Mouse (Mus musculus): ENCODE results near the gene Fat2. TPM values are rescaled to one million over a fixed set of nuclear protein-coding genes. Genes with fewer than 3 reads are reported as not detected.

Fat2 gene
- polyA plus RNA-seq, 1 experiment from 2014 or later = 0.01 TPM

DNA sequence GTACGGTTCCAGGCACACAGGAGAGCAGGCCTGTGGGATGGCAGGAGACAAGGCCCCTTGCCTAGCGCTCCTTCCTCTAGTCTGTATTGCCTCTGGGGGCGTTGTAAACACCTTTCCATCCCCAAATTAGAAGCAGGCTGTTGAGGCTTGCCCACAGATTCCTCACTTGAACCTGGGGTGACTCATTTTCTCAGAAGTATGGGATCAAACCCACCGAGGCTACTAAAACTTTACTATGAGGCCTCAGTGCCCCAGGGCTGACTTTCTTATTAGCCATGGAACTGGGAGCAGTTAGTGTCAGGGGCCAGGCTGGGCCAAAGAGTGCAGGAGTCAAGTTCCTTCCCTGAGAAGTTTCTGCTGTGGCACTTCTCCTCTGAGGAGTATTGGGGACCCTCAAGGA, 28.9 kb upstream of the Fat2 start:
- no peak overlapping the region for H3K4me3 ChIP-seq

GRCm38 (mm10) chr11:55364662-55365061, 28.3 kb upstream of the Fat2 start:
- H3K9ac ChIP-seq = no peak overlapping the region

More for the DNA sequence above, 28.9 kb upstream of the Fat2 start:
- Histone ChIP-seq H3K4me2 (no peak overlapping the region), H3K27me3 (replicated peaks) (0 out of 2 replicates have a peak, but pooled peaks cover 3% of the 10 kb centered on the region), H3K9ac (no peak overlapping the region), H3K4me1 (peaks cover 14% of the 10 kb centered on the region), H3K9me3 (no peaks in the 10 kb centered on the region), H3K27ac (replicated peaks) (no peak overlapping the region), H3K36me3 (no peaks in the 10 kb centered on the region)
- 52% methylated on average over 4 of the region's 4 CpGs for WGBS
- ATAC-seq (ENCODE audit: extremely low read depth, insufficient number of reproducible peaks, low FRiP score, low TSS enrichment) = no peak

GRCm38 (mm10) chr11:55358094-55358783, 21.9 kb upstream of the Fat2 start:
- Histone ChIP-seq H3K4me3 (no peak overlapping the region), H3K27ac (replicated peaks) (no peak overlapping the region), H3K36me3 (no peaks in the 10 kb centered on the region), H3K4me1 (peaks cover 6% of the 10 kb centered on the region), H3K27me3 (replicated peaks) (no peaks in the 10 kb centered on the region), H3K4me2 (peak overlapping the region; percentile 39), H3K9ac (no peak overlapping the region; the same call in 1 of the 2 replicates), H3K9me3 (no peaks in the 10 kb centered on the region)
- 46% methylated on average over 15 of the region's 15 CpGs for WGBS
- no peak for ATAC-seq (ENCODE audit: extremely low read depth, insufficient number of reproducible peaks, low FRiP score, low TSS enrichment)

More at GRCm38 (mm10) chr11:55364662-55365061, 28.3 kb upstream of the Fat2 start:
- peaks cover 14% of the 10 kb centered on the region for H3K4me1 ChIP-seq
- H3K9me3 ChIP-seq = no peaks in the 10 kb centered on the region
- no peak overlapping the region for H3K27ac ChIP-seq (replicated peaks)
- H3K27me3 ChIP-seq (replicated peaks) = 0 out of 2 replicates have a peak, but pooled peaks cover 3% of the 10 kb centered on the region
- WGBS = 82% methylated on average over 3 of the region's 3 CpGs
- ATAC-seq (ENCODE audit: extremely low read depth, insufficient number of reproducible peaks, low FRiP score, low TSS enrichment) = no peak
- H3K4me3 ChIP-seq = no peak overlapping the region
- H3K36me3 ChIP-seq = no peaks in the 10 kb centered on the region
- no peak overlapping the region for H3K4me2 ChIP-seq

- Histone ChIP-seq H3K9me3 (no peaks in the 10 kb centered on the region), H3K27me3 (replicated peaks) (no peaks in the 10 kb centered on the region), H3K4me3 (no peak overlapping the region), H3K27ac (replicated peaks) (no peak overlapping the region), H3K9ac (no peak overlapping the region), H3K36me3 (no peaks in the 10 kb centered on the region), H3K4me1 (peaks cover 6% of the 10 kb centered on the region), H3K4me2 (no peak overlapping the region)
- WGBS = 76% methylated on average over 2 of the region's 2 CpGs
- ATAC-seq (ENCODE audit: extremely low read depth, insufficient number of reproducible peaks, low FRiP score, low TSS enrichment) = no peak
Observed at GRCm38 (mm10) chr11:55356846-55357245, 20.5 kb upstream of the Fat2 start.

DNA sequence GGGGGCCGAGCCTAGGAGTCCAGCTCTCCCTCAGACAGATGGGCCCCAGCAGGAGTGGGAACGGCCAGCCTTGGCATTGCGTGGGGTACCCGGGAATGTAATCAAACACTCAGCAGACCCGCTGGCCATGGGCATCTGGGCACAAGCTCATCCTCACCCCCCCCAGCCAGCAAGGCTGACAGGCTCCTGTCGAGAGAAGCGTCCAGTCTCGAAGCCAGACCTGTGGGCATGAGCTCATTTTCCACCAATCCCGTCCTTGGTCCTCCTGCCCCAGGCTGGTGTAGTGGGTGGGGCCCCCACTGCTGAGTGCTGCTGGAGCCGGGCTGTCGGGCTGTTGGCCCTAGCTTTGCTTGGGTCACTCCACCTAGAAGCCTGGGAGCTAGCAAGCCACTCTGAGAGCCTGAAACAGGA, 5.6 kb upstream of the Fat2 start:
- Histone ChIP-seq H3K4me1 (no peaks in the 10 kb centered on the region), H3K4me3 (no peak overlapping the region), H3K36me3 (no peaks in the 10 kb centered on the region), H3K9ac (no peak overlapping the region), H3K27me3 (replicated peaks) (no peaks in the 10 kb centered on the region; the same call in 1 of the 2 replicates), H3K4me2 (no peak overlapping the region), H3K9me3 (no peaks in the 10 kb centered on the region), H3K27ac (replicated peaks) (no peak overlapping the region)
- 50% methylated on average over 11 of the region's 11 CpGs for WGBS
- ATAC-seq (ENCODE audit: extremely low read depth, insufficient number of reproducible peaks, low FRiP score, low TSS enrichment) = no peak

DNA sequence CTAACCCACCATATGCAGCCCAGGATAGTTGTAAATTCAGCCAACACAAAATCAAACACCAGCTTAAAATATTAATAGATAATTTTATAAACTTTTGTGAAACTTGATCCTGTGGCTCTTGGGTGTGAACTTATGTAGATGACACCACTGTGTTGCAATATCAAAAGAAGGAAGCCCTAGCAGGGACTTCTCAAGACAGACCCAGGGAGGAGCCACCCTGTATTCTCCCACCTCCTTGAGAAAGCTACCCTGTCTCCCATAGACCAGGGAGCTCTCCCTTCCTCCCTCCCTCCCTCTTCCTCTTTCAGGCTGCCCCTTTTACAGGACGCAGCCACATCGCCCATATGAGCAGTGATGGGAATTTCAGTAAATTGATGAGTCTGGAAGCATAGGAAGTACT, 4.4 kb upstream of the Fat2 start:
- no peak overlapping the region for H3K4me2 ChIP-seq
- H3K36me3 ChIP-seq = no peaks in the 10 kb centered on the region
- WGBS = 75% methylated on average over 2 of the region's 2 CpGs
- H3K9me3 ChIP-seq = no peaks in the 10 kb centered on the region
- H3K4me3 ChIP-seq = no peak overlapping the region
- no peak overlapping the region for H3K27ac ChIP-seq (replicated peaks)
- ATAC-seq (ENCODE audit: extremely low read depth, insufficient number of reproducible peaks, low FRiP score, low TSS enrichment) = no peak
- H3K27me3 ChIP-seq (replicated peaks) = peaks cover 10% of the 10 kb centered on the region
- H3K9ac ChIP-seq = no peak overlapping the region
- no peaks in the 10 kb centered on the region for H3K4me1 ChIP-seq

DNA sequence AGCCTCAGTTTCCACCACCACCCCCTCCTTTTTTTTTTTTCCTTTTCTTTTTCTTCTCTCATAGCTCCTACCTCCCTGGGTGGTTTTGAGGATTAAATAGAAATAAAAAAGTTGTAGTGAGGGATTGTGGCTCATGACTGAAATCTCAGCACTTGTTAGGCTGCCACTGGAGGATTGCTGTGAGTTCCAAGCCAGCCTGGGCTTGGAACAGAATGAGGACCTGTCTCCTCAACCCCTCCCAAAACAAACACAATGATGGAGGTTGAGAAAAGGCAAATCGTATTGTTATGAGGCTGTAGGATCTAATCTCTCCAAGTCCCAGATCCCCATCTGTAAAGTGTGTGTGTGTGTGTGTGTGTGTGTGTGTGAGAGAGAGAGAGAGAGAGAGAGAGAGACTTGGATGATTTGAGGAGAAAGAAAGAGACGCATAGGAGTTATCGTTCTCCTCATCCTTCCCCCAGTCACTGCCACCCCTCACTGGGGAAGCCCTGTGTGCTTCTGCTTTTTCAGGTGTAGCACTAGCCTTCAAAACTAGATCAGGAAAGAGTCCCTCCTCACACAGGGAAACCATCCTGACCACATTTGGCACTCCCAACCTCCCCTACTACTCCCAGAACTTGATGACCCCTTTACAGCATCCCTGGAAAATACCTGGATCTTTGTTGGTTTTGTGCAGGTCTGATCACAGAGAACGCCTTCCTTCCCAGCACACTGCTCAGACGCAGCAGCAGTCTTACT, 837 bp upstream of the Fat2 start:
- H3K9me3 ChIP-seq = no peaks in the 10 kb centered on the region
- H3K27ac ChIP-seq (replicated peaks) = no peak overlapping the region
- peaks cover 23% of the 10 kb centered on the region for H3K27me3 ChIP-seq (replicated peaks)
- H3K4me2 ChIP-seq = no peak overlapping the region
- no peaks in the 10 kb centered on the region for H3K4me1 ChIP-seq
- H3K36me3 ChIP-seq = no peaks in the 10 kb centered on the region
- no peak overlapping the region for H3K4me3 ChIP-seq
- 68% methylated on average over 5 of the region's 5 CpGs for WGBS
- ATAC-seq (ENCODE audit: extremely low read depth, insufficient number of reproducible peaks, low FRiP score, low TSS enrichment) = no peak
- no peak overlapping the region for H3K9ac ChIP-seq

DNA sequence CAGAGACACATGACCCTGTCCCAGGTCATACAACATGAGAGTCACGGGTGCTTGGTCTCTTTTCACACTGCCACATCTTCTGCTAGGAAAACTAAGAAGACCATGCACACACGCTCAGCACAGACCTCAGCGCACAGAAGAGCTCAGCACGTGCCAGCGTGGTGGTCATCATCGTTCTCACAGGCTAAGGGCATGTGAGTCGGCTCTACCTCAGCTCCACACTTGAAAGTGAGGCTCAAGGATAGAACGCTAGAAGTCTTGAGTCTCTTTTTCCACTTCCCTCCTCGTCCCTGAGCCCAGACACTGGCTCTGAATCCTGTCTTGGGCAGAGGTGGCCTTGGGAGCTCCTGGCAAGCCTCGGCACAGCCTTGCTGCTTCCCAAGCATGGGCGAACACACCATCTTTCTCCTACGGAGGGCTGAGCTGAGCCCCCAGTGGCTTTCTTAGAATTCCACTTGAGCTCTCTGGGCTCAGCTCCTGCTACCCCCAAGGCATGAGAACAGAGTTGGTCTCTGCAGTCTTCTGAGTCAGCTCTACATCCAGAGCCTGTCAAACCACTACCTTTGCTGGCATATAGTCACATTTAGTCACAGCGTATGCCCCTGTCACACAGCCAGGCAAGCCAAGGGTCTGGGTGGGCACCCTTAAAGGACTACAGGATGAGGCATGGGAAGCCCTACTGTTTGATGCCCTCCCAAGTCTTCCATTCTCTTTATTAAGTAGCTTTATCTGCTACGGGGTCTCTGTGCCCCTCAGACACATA, 869 bp downstream of the Fat2 start:
- WGBS = 81% methylated on average over 14 of the region's 14 CpGs
- ATAC-seq (ENCODE audit: extremely low read depth, insufficient number of reproducible peaks, low FRiP score, low TSS enrichment) = no peak
- Histone ChIP-seq H3K4me1 (peaks cover 4% of the 10 kb centered on the region), H3K9me3 (no peaks in the 10 kb centered on the region), H3K36me3 (no peaks in the 10 kb centered on the region), H3K4me3 (no peak overlapping the region), H3K27me3 (replicated peaks) (peaks cover 23% of the 10 kb centered on the region), H3K4me2 (no peak overlapping the region), H3K27ac (replicated peaks) (no peak overlapping the region), H3K9ac (no peak overlapping the region)

DNA sequence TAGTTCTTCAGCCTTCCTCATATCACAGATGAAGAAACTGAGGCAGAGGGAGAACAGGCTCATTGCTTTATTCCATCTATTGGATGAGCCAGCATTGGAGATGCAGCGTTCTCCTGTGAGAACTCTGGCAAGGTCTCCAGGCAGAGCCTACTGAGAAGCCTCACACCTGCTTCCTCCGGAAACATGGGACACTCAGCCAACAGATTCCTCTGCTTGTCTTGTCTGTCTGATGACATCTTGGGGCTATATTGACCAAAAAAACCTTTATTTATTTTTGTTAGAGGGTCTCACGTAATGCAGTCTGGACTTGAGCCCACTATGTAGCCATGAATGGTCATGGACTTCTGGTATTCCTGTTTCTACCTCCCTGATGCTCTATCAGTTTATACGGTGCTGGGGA, 1.8 kb downstream of the Fat2 start:
- WGBS = 81% methylated on average over 4 of the region's 4 CpGs
- no peak for ATAC-seq (ENCODE audit: extremely low read depth, insufficient number of reproducible peaks, low FRiP score, low TSS enrichment)

GRCm38 (mm10) chr11:55334063-55334462, 2.3 kb downstream of the Fat2 start:
- H3K4me1 ChIP-seq = peaks cover 14% of the 10 kb centered on the region
- no peak overlapping the region for H3K4me3 ChIP-seq
- no peak for ATAC-seq (ENCODE audit: extremely low read depth, insufficient number of reproducible peaks, low FRiP score, low TSS enrichment)
- peaks cover 23% of the 10 kb centered on the region for H3K27me3 ChIP-seq (replicated peaks)
- H3K27ac ChIP-seq (replicated peaks) = no peak overlapping the region
- H3K36me3 ChIP-seq = no peaks in the 10 kb centered on the region
- H3K9me3 ChIP-seq = no peaks in the 10 kb centered on the region
- no peak overlapping the region for H3K9ac ChIP-seq
- H3K4me2 ChIP-seq = no peak overlapping the region
- WGBS = 79% methylated on average over 6 of the region's 6 CpGs

More for the DNA sequence above, 1.8 kb downstream of the Fat2 start:
- Histone ChIP-seq H3K4me1 (peaks cover 14% of the 10 kb centered on the region), H3K9me3 (no peaks in the 10 kb centered on the region), H3K4me2 (no peak overlapping the region), H3K27me3 (replicated peaks) (peaks cover 23% of the 10 kb centered on the region), H3K36me3 (no peaks in the 10 kb centered on the region), H3K4me3 (no peak overlapping the region), H3K9ac (no peak overlapping the region), H3K27ac (replicated peaks) (no peak overlapping the region)

Data from heart, embryonic 13.5 days (tissue).